In genomic region chr1:194642302-194642787, GRCm38 (mm10) we compare ENCODE assay signal across 13 mouse cellular contexts. TPM values are rescaled to one million over a fixed set of nuclear protein-coding genes. Genes with fewer than 3 reads are reported as not detected.
DNase-seq lines count a peak whose midpoint lies in the region; ATAC-seq and TF ChIP-seq lines count a peak whose summit lies in the region.
"Had no signal": no experiment of that assay in that cellular context is flagged by ENCODE, and none has a peak within 500 bp of the region (broad histone marks: within the 10 kb centered on the region; RNA-seq: fewer than 3 reads in every experiment).

No protein-coding gene starts in this region.

- ATAC-seq in heart, embryonic 12.5 days (ENCODE audit: insufficient number of reproducible peaks, low FRiP score) = no peak
- 0 out of 2 replicates have a peak, but pooled peaks have one; percentile 11 for ATAC-seq in embryonic facial prominence, embryonic 15.5 days (ENCODE audit: insufficient number of reproducible peaks, low FRiP score, low TSS enrichment, low read depth)
- ATAC-seq: activated CD4-positive, CD25-positive, alpha-beta regulatory T cell, adult 4 months; forebrain, embryonic 13.5 days had no signal

- no peaks in the 10 kb centered on the region for H3K27me3 ChIP-seq in heart, embryonic 12.5 days (replicated peaks)
- H3K27me3 ChIP-seq in embryonic facial prominence, embryonic 15.5 days = no peaks in the 10 kb centered on the region
- H3K27me3 ChIP-seq: forebrain, embryonic 13.5 days had no signal

- H3K27ac ChIP-seq in heart, embryonic 12.5 days (ENCODE audit: poor library complexity, severe bottlenecking) = peak overlapping the region; percentile 64
- H3K27ac ChIP-seq in layer of hippocampus, adult 2 months = peak overlapping the region; percentile 49
- H3K27ac ChIP-seq in embryonic facial prominence, embryonic 15.5 days (replicated peaks) = peak overlapping the region; percentile 35; the same call in 1 of the 2 replicates
- H3K27ac ChIP-seq: forebrain, embryonic 13.5 days; liver, embryonic 14.5 days had no signal

- no peak for DNase-seq in heart, postnatal 4 days
- DNase-seq in layer of hippocampus, adult 2 months (ENCODE audit: low spot score in 2 of 2) = no peak
- no peak for DNase-seq in layer of hippocampus, adult 9-10 months (ENCODE audit: low spot score)
- peak; percentile 45 for DNase-seq in NIH3T3 (ENCODE audit: low read depth)
- no peak for DNase-seq in yolk sac, embryonic 10.5 days (ENCODE audit: low spot score)
- no peak for DNase-seq in frontal cortex, postnatal 25 days (ENCODE audit: low spot score in 2 of 2)
- DNase-seq: cerebellum, adult 2 months had no signal

- H3K9ac ChIP-seq in heart, embryonic 12.5 days = no peak overlapping the region
- no peak overlapping the region for H3K9ac ChIP-seq in embryonic facial prominence, embryonic 15.5 days
- H3K9ac ChIP-seq: forebrain, embryonic 13.5 days; liver, embryonic 14.5 days had no signal

- 27% methylated on average over 1 of the region's 1 CpGs for WGBS in heart, embryonic 12.5 days
- 38% methylated on average over 1 of the region's 1 CpGs for WGBS in embryonic facial prominence, embryonic 15.5 days

- TF ChIP-seq CTCF in layer of hippocampus, adult 2 months (conservative IDR thresholded peaks at IDR 0.05) = no peak

- H3K4me3 ChIP-seq in heart, embryonic 12.5 days = no peak overlapping the region
- no peak overlapping the region for H3K4me3 ChIP-seq in layer of hippocampus, adult 2 months
- H3K4me3 ChIP-seq in embryonic facial prominence, embryonic 15.5 days (replicated peaks) = no peak overlapping the region
- H3K4me3 ChIP-seq: forebrain, embryonic 13.5 days had no signal

- no peaks in the 10 kb centered on the region for H3K9me3 ChIP-seq in heart, embryonic 12.5 days (replicated peaks)
- H3K9me3 ChIP-seq in embryonic facial prominence, embryonic 15.5 days (replicated peaks) = no peaks in the 10 kb centered on the region
- H3K9me3 ChIP-seq: forebrain, embryonic 13.5 days had no signal

- H3K36me3 ChIP-seq in heart, embryonic 12.5 days = peaks cover 17% of the 10 kb centered on the region
- peaks cover 14% of the 10 kb centered on the region for H3K36me3 ChIP-seq in embryonic facial prominence, embryonic 15.5 days

- H3K4me2 ChIP-seq in heart, embryonic 12.5 days = peak overlapping the region; percentile 31
- no peak overlapping the region for H3K4me2 ChIP-seq in embryonic facial prominence, embryonic 15.5 days (replicated peaks)
- H3K4me2 ChIP-seq: forebrain, embryonic 13.5 days; midbrain, embryonic 11.5 days had no signal

- H3K4me1 ChIP-seq in heart, embryonic 12.5 days (replicated peaks) = peaks cover 33% of the 10 kb centered on the region
- peaks cover 16% of the 10 kb centered on the region for H3K4me1 ChIP-seq in embryonic facial prominence, embryonic 15.5 days

RNA-seq across cellular contexts. Expression of gene Plxna2, which starts 24.3 kb away (rescaled TPM):
- 8.0 and 9.5 TPM in 2 replicates for polyA plus RNA-seq in heart, embryonic 12.5 days (2016; fragmentation: Nextera tagmentation; extraction: Ambion mirVana)
- 10 to 100 TPM; 23.7 to 24.7 TPM for total RNA-seq in heart, postnatal 4 days (2021)
- 10 to 100 TPM; 68.1 to 73.2 TPM for total RNA-seq in layer of hippocampus, adult 2 months (2021)
- polyA plus RNA-seq in embryonic facial prominence, embryonic 15.5 days (2015; fragmentation: Nextera tagmentation; extraction: Ambion mirVana) = 11.0 and 11.5 TPM in 2 replicates
- polyA plus RNA-seq: activated CD4-positive, CD25-positive, alpha-beta regulatory T cell, adult 4 months had no signal
